Mouse (Mus musculus) midbrain, embryonic 15.5 days (tissue): ENCODE measurements around the gene Gpr183. TPM values are rescaled to one million over a fixed set of nuclear protein-coding genes. Genes with fewer than 3 reads are reported as not detected.

Source experiments
- ATAC-seq: fragments of 200-750 bp; cut with Nextera tagmentation; replicated peaks from 2 replicates; pipeline ENCODE4 v1.8.0; 2017; ENCODE audit warnings: moderate TSS enrichment
- H3K27ac ChIP-seq: fragments of 300-500 bp; sonication (generic); 2 replicates; pipeline ENCODE4 v1.5.1; 2015; ENCODE audit warnings: mild to moderate bottlenecking, inconsistent platforms
- H3K27me3 ChIP-seq: fragments of 300-500 bp; sonication (generic); replicated peaks from 2 replicates; pipeline ENCODE4 v1.6.1; 2015; ENCODE audit warnings: inconsistent platforms
- H3K36me3 ChIP-seq: fragments of 300-500 bp; sonication (generic); replicated peaks from 2 replicates; pipeline ENCODE4 v1.6.1; 2015; ENCODE audit warnings: inconsistent platforms
- H3K4me1 ChIP-seq: fragments of 300-500 bp; sonication (generic); 2 replicates; pipeline ENCODE4 v1.6.1; 2015; ENCODE audit warnings: inconsistent platforms
- H3K4me2 ChIP-seq: fragments of 300-500 bp; sonication (generic); 2 replicates; pipeline ENCODE4 v1.6.1; 2015; ENCODE audit warnings: inconsistent platforms, mild to moderate bottlenecking, moderate library complexity
- H3K4me3 ChIP-seq: fragments of 300-500 bp; sonication (generic); 2 replicates; pipeline ENCODE4 v1.5.1; 2015; ENCODE audit warnings: mild to moderate bottlenecking, inconsistent platforms
- H3K9ac ChIP-seq: fragments of 300-500 bp; sonication (generic); 2 replicates; pipeline ENCODE4 v1.6.1; 2015; ENCODE audit warnings: mild to moderate bottlenecking, inconsistent platforms
- H3K9me3 ChIP-seq: fragments of 300-500 bp; sonication (generic); 2 replicates; pipeline ENCODE4 v1.6.1; 2016; ENCODE audit warnings: inconsistent platforms
- WGBS: fragments of 180-500 bp; shearing (Covaris S2); methylation state at CpG from one replicate; pipeline ENCODE4 v1.1.7; 2015; ENCODE audit warnings: mixed read lengths; 5-methylcytosine and 5-hydroxymethylcytosine counted together
- polyA plus RNA-seq: library from polyadenylated mRNA; unstranded; fragments of >200 nt; fragmentation: Nextera tagmentation; extraction: Ambion mirVana; gene quantifications from 2 replicates; pipeline ENCODE4 v1.2.1, GENCODE M21; 2015

Gpr183 gene
- polyA plus RNA-seq, 1 experiment from 2014 or later = 1.1 TPM

- no peaks in the 10 kb centered on the region for H3K27me3 ChIP-seq
- H3K4me1 ChIP-seq = peaks cover 9% of the 10 kb centered on the region; the same call in 1 of the 2 replicates
- H3K9me3 ChIP-seq = no peaks in the 10 kb centered on the region
- WGBS = 92% methylated on average over 7 of the region's 7 CpGs
- 0 out of 2 replicates have a peak, but pooled peaks cover 5% of the 10 kb centered on the region for H3K36me3 ChIP-seq
- no peak overlapping the region for H3K9ac ChIP-seq
- no peak for ATAC-seq
- H3K4me2 ChIP-seq = no peak overlapping the region
- H3K4me3 ChIP-seq = no peak overlapping the region
- no peak overlapping the region for H3K27ac ChIP-seq
Observed at GRCm38 (mm10) chr14:121933906-121934596, 30.9 kb downstream of the Gpr183 start.

- peak overlapping the region; percentile 36; the same call in 1 of the 2 replicates for H3K27ac ChIP-seq
- no peak for ATAC-seq
Observed at GRCm38 (mm10) chr14:121932180-121932579, 32.8 kb downstream of the Gpr183 start.

GRCm38 (mm10) chr14:121931594-121931993, 33.4 kb downstream of the Gpr183 start:
- ATAC-seq = peak; percentile 53; the same call in 1 of the 2 replicates
- H3K4me3 ChIP-seq = no peak overlapping the region
- H3K9ac ChIP-seq = no peak overlapping the region
- peaks cover 9% of the 10 kb centered on the region; the same call in 1 of the 2 replicates for H3K4me1 ChIP-seq
- H3K27ac ChIP-seq = 0 out of 2 replicates have a peak overlapping the region, but pooled peaks have one; percentile 36
- H3K9me3 ChIP-seq = no peaks in the 10 kb centered on the region
- 81% methylated on average over 3 of the region's 3 CpGs for WGBS
- 0 out of 2 replicates have a peak, but pooled peaks cover 5% of the 10 kb centered on the region for H3K36me3 ChIP-seq
- no peak overlapping the region for H3K4me2 ChIP-seq
- no peaks in the 10 kb centered on the region for H3K27me3 ChIP-seq

More at GRCm38 (mm10) chr14:121932180-121932579, 32.8 kb downstream of the Gpr183 start:
- Histone ChIP-seq H3K4me3 (no peak overlapping the region), H3K9me3 (no peaks in the 10 kb centered on the region), H3K36me3 (0 out of 2 replicates have a peak, but pooled peaks cover 5% of the 10 kb centered on the region), H3K27me3 (no peaks in the 10 kb centered on the region), H3K4me2 (no peak overlapping the region), H3K9ac (no peak overlapping the region), H3K4me1 (peaks cover 9% of the 10 kb centered on the region; the same call in 1 of the 2 replicates)
- WGBS = 65% methylated on average over 4 of the region's 4 CpGs

- 78% methylated on average over 7 of the region's 7 CpGs for WGBS
- no peak for ATAC-seq
- peaks cover 9% of the 10 kb centered on the region; the same call in 1 of the 2 replicates for H3K4me1 ChIP-seq
- H3K36me3 ChIP-seq = 0 out of 2 replicates have a peak, but pooled peaks cover 5% of the 10 kb centered on the region
- no peak overlapping the region for H3K4me2 ChIP-seq
- H3K9me3 ChIP-seq = no peaks in the 10 kb centered on the region
- no peak overlapping the region for H3K9ac ChIP-seq
- no peak overlapping the region for H3K27ac ChIP-seq
- no peaks in the 10 kb centered on the region for H3K27me3 ChIP-seq
- H3K4me3 ChIP-seq = no peak overlapping the region
Observed at GRCm38 (mm10) chr14:121930731-121931383, 34.1 kb downstream of the Gpr183 start.

- H3K27ac ChIP-seq = no peak overlapping the region
- 90% methylated on average over 12 of the region's 12 CpGs for WGBS
- H3K4me1 ChIP-seq = peaks cover 9% of the 10 kb centered on the region; the same call in 1 of the 2 replicates
- ATAC-seq = no peak
- H3K9me3 ChIP-seq = no peaks in the 10 kb centered on the region
- H3K36me3 ChIP-seq = 0 out of 2 replicates have a peak, but pooled peaks cover 5% of the 10 kb centered on the region
- no peaks in the 10 kb centered on the region for H3K27me3 ChIP-seq
- no peak overlapping the region for H3K4me2 ChIP-seq
- no peak overlapping the region for H3K9ac ChIP-seq
- no peak overlapping the region for H3K4me3 ChIP-seq
Observed at GRCm38 (mm10) chr14:121929243-121929951, 35.6 kb downstream of the Gpr183 start.

- peaks cover 9% of the 10 kb centered on the region; the same call in 1 of the 2 replicates for H3K4me1 ChIP-seq
- H3K27ac ChIP-seq = no peak overlapping the region
- no peaks in the 10 kb centered on the region for H3K27me3 ChIP-seq
- H3K36me3 ChIP-seq = no peaks in the 10 kb centered on the region
- H3K4me2 ChIP-seq = no peak overlapping the region
- no peak for ATAC-seq
- no peaks in the 10 kb centered on the region for H3K9me3 ChIP-seq
- no peak overlapping the region for H3K4me3 ChIP-seq
- H3K9ac ChIP-seq = no peak overlapping the region
- 69% methylated on average over 8 of the region's 8 CpGs for whole genome bisulfite sequencing
Observed at GRCm38 (mm10) chr14:121928375-121929137, 36.4 kb downstream of the Gpr183 start.

- no peaks in the 10 kb centered on the region for H3K27me3 ChIP-seq
- H3K9ac ChIP-seq = no peak overlapping the region
- H3K27ac ChIP-seq = no peak overlapping the region
- H3K4me2 ChIP-seq = no peak overlapping the region
- no peak overlapping the region for H3K4me3 ChIP-seq
- no peak for ATAC-seq
- WGBS = 93% methylated on average over 8 of the region's 8 CpGs
- no peaks in the 10 kb centered on the region for H3K36me3 ChIP-seq
- H3K9me3 ChIP-seq = no peaks in the 10 kb centered on the region
- peaks cover 9% of the 10 kb centered on the region; the same call in 1 of the 2 replicates for H3K4me1 ChIP-seq
Observed at GRCm38 (mm10) chr14:121927451-121927850, 37.5 kb downstream of the Gpr183 start.

- Histone ChIP-seq H3K9me3 (no peaks in the 10 kb centered on the region), H3K9ac (no peak overlapping the region), H3K4me2 (no peak overlapping the region), H3K4me3 (no peak overlapping the region), H3K36me3 (no peaks in the 10 kb centered on the region), H3K27me3 (no peaks in the 10 kb centered on the region), H3K27ac (no peak overlapping the region), H3K4me1 (peaks cover 4% of the 10 kb centered on the region; the same call in 1 of the 2 replicates)
- ATAC-seq = no peak
- 84% methylated on average over 6 of the region's 6 CpGs for WGBS
Observed at GRCm38 (mm10) chr14:121926901-121927300, 38.1 kb downstream of the Gpr183 start.

- Histone ChIP-seq H3K9me3 (no peaks in the 10 kb centered on the region), H3K27ac (no peak overlapping the region), H3K27me3 (no peaks in the 10 kb centered on the region), H3K4me2 (no peak overlapping the region), H3K4me1 (no peaks in the 10 kb centered on the region), H3K36me3 (no peaks in the 10 kb centered on the region), H3K9ac (no peak overlapping the region), H3K4me3 (no peak overlapping the region)
- 80% methylated on average over 6 of the region's 6 CpGs for WGBS
- ATAC-seq = no peak
Observed at GRCm38 (mm10) chr14:121924876-121925275, 40.1 kb downstream of the Gpr183 start.

- Histone ChIP-seq H3K4me1 (no peaks in the 10 kb centered on the region), H3K27me3 (no peaks in the 10 kb centered on the region), H3K36me3 (no peaks in the 10 kb centered on the region), H3K4me2 (no peak overlapping the region), H3K9ac (no peak overlapping the region), H3K4me3 (no peak overlapping the region), H3K9me3 (no peaks in the 10 kb centered on the region), H3K27ac (no peak overlapping the region)
- ATAC-seq = no peak
- WGBS = 82% methylated on average over 4 of the region's 4 CpGs
Observed at GRCm38 (mm10) chr14:121922731-121923130, 42.3 kb downstream of the Gpr183 start.

GRCm38 (mm10) chr14:121922016-121922415, 43.0 kb downstream of the Gpr183 start:
- H3K4me3 ChIP-seq = no peak overlapping the region
- no peaks in the 10 kb centered on the region for H3K9me3 ChIP-seq
- H3K27me3 ChIP-seq = no peaks in the 10 kb centered on the region
- no peak overlapping the region for H3K27ac ChIP-seq
- no peak overlapping the region for H3K4me2 ChIP-seq
- H3K36me3 ChIP-seq = 0 out of 2 replicates have a peak, but pooled peaks cover 4% of the 10 kb centered on the region
- H3K4me1 ChIP-seq = no peaks in the 10 kb centered on the region
- WGBS = 91% methylated on average over 4 of the region's 4 CpGs
- ATAC-seq = no peak
- no peak overlapping the region for H3K9ac ChIP-seq
